Mouse (Mus musculus) ES-CJ7 (cell line): ENCODE data around the gene Mad2l2.
"Not testable (repeated sequence)": the region's sequence is repeated elsewhere in the genome, so short reads cannot be mapped to it uniquely, and the experiment has no call there.

Source experiments
- DNase-seq: peaks from one replicate; pipeline ENCODE4 v3.0.0; 2011; ENCODE audit warnings: low read depth, low spot score

The Mad2l2 gene

DNA sequence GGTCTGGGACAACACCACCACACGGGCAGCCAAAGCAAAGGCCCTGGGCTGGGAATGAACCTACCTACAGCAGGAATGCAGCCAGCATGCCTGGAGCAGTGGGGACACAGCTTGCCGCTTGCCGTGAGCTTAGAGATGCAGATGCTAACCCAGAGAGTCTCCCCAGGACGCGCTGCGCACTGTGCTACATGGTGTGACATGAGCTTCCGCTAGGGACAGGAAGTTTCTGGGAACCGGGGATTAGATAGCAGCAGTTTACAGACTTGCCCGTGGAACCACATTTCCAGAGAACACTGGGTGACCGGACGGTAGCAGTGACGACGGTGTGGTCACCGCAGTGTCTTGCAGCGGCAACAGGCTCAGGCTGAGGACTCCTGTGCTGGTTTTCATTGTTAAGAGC lies 39.4 kb downstream of the Mad2l2 start:
- DNase-seq, result peak; percentile 89

GRCm38 (mm10) chr4:148170842-148171241 lies 40.7 kb downstream of the Mad2l2 start:
- DNase-seq, result peak; percentile 66

- DNase-seq, result no peak
Observed at GRCm38 (mm10) chr4:148171261-148171660, 41.1 kb downstream of the Mad2l2 start.

DNA sequence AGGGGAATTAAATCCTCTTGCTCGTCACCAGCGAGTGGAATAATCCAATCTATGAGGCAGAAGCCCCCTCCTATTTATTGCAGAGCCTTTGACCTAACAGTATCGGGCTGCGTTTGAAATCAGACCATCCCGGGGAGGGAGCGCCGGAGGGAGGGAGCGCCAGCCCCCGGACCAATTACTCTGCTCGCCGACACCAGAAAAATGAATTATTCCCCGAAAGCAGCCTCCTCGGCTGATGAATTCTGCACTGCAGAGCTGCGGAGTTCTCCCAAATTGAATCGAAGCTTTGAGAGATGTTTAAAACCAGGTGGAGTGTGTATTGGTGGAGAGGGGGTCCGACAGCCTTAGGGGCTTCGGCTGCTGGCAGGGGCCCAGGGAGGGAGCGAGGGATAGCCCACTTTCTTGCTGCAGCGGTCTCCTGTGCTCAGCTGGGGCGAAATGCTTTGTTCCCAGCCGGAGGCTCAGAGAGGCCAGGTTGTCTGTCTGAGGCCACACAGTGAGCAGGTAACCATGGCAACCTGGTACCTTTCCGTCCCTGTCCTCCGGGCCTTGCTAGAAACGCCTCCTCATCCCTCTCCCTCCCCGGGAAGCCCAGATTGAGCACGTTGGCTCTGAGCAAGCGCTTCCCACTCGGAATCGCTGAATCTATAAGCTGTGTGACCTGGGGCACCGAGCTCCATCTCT lies 43.8 kb downstream of the Mad2l2 start:
- peak; percentile 77 for DNase-seq

- DNase-seq, result no peak
Observed at GRCm38 (mm10) chr4:148174495-148174862, 44.3 kb downstream of the Mad2l2 start.

- DNase-seq, result not testable (repeated sequence)
Observed at GRCm38 (mm10) chr4:148176603-148177002, 46.4 kb downstream of the Mad2l2 start.

DNA sequence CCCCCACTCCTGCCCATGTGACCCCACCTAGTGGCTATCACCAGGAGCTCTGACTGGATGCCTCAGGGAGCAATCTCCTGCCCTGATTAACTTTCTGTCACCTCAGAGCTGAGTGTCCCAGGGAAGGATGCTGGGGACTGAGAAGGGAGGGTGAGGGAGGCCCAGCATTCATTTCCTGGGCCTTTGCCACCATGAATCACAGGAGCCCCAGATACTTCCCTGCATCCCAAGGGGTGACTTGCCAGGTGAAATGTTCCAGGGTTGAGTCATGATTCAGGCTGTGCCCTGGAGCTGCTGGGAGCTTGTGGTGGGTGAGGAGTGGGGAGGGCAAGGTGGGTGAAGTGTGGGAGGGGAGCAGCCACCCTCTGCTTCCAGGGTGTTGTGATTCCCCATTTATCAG lies 47.5 kb downstream of the Mad2l2 start:
- DNase-seq, result no peak

DNA sequence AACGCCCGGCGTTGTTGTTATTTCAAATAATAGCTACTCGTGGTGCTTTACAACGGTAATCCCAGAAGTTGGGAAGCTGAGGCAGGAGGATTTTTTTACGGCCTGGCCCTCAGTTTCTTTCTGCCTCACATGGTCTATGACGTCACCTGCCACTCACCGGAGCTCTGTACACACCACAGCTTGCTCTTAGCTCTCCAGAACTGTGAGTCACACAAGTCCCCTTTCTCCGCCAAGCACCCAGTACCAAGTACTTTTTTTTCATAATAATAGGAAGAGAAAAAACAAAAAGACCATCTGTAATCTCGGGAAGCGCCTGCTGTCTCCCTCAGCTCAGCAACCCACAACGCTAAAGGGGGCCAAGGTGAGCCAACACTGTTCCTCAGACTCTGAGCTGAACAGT lies 51.3 kb downstream of the Mad2l2 start:
- no peak for DNase-seq

DNA sequence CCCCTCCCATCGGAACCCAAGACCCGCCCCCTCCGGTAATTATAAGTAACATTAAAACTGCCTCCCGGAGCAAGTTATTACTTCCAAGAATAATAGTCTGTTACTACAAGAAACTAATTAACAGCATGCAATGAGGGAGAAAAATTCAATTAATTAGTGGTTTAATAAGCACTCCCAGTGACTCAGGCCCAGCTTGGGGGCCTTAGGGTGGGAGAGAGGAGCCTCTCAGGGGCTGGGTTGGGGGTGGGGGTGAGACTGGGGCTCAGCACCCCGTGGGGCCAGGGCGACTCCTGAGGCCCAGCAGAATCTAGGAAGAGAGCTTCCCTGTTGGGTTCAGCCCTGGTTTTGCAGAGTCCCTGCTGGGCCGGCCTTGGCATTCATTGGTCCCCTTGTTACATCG lies 52.2 kb downstream of the Mad2l2 start:
- no peak for DNase-seq

DNA sequence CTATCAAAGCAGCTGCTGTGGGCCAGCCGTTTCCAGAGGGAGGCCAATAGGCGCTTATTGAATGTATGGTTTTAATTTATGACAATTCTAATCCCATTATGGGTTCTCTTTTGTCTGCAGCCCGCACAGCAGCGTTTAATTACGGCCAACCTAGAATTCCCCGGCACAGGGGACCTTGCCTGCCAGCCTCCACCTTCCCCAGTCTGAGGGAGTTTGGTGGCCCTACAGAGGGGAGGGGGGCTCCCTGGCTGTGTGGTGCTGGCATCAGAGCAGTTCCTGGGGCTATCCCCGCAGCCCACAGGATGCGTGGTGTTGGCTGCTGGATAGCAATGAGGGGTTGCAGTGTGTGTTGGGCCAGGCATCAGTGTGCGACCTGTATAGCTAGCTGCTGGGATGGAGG lies 54.4 kb downstream of the Mad2l2 start:
- no peak for DNase-seq

GRCm38 (mm10) chr4:148185819-148186218 lies 55.6 kb downstream of the Mad2l2 start:
- DNase-seq, result peak; percentile 78

DNA sequence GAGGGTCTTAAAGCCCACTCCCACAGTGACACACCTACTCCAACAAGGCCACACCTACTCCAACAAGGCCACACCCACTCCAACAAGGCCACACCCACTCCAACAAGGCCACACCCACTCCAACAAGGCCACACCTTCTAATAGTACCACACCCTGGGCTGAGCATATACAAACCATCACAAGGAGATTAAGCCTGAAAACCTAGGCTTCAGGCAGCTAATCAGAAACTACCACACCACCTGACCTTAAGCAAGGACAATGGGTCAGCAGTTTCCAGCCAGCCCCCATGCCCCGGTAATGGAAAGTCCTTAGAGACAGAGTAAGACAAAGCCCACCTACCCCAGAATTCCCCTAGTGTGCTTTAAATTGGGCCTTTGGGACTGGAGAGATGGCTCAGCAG lies 58.6 kb downstream of the Mad2l2 start:
- not testable (repeated sequence) for DNase-seq

GRCm38 (mm10) chr4:148192707-148193245 lies 62.6 kb downstream of the Mad2l2 start:
- peak; percentile 89 for DNase-seq

- DNase-seq, result no peak
Observed at GRCm38 (mm10) chr4:148194400-148194799, 64.2 kb downstream of the Mad2l2 start.
